Mouse (Mus musculus) frontal cortex, postnatal 10 days (tissue): ENCODE results near the gene Ubr2.

ENCODE experiments used
- DNase-seq, 2 experiments: peaks; one replicate each; pipeline ENCODE4 v3.0.0; 2022; ENCODE audit warnings: low spot score in 2 of 2, mixed read lengths in 1 of 2

The Ubr2 gene

DNA sequence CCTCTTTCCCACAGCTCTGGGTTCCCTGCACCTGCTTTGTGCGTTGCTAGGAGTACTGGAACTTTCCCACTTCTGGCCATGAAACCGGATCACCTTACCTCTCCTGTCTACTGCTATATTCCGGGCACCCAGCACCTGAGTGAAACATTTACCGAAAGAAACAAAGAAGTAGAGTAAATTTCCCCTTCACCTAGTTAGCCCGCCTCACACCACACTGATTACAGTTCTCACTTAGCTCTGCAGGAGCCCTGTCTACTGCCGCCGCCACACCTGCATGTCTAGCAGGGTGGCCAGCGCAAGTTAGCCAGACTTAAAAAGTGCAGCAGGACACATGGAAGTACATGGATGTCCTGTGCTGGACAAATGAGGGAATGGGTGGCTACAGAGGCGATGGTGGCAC is 127.2 kb downstream of the Ubr2 start:
- no peak for DNase-seq

DNA sequence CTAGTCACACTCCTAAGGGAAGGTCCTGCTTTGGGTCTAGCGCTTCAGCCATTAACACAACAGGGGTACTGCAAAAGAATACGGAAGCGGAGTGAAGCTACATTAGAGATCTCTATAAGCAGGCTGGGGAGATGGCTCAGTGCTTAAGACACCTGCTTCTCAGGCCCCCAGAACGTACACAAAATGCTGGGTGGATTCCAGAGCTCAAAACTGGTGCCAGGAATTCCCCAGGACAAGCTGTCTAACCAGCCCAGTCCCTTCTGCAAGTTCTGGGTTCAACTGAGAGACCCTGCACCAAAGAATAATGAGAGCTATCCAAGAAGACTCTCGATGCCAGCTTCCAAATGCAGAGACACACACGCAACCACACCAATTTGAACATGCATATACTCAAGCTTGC is 128.6 kb downstream of the Ubr2 start:
- no peak for DNase-seq

DNA sequence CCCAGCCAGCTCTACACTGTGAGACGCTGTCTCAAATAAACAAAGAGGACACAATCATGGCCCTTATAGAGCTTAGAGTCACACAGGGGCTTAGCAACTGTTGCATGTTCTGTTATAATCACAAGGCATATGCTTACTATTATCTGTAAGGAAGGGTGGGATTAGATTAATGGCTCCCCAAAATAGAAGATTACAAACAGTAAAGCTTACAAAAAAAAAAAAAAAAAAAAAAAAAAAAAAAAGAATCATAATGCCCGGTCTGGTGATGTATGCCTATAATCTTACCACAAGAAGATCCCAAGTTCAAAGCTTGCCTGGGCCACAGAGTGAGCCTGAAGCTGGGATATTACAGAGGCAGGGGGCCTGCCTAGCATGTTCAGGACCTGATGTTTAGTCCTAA is 130.0 kb downstream of the Ubr2 start:
- no peak for DNase-seq

DNA sequence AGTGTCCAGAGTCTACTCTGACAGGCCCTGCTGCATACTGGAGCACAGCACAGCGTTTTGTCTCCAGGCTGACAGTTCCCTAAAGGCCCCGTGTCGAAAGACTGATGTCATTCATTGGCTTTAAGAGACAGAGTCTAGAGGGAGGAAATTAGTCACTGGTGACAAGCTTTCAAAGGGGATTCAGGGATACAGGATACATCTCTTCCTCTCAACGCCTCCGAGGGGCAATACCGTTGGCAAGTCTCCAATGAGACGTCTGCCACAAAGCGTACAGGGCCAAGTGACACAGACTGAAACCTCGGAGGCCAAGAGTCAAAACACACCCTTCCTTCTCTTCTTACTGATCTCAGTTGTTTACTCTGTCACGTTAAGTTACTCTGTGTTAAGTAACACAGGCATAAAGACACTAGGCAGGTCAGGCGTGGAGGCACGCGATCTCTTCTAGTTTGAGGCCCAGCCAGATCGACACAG is 130.5 kb downstream of the Ubr2 start:
- no peak for DNase-seq
